Mouse (Mus musculus) C2C12 (cell line): ENCODE measurements at regions not wholly inside any gene's neighbourhood (a gene's known extent, or its start where the extent isn't known, plus 50 kb on each side); places are given as distances from the start of the nearest gene placed in this dataset.

Source experiments
- CEBPB ChIP-seq: IDR thresholded peaks from one replicate; pipeline ENCODE4 v1.6.1; 2011; ENCODE audit warnings: low read depth, mild to moderate bottlenecking, control low read depth, moderate library complexity
- CTCF ChIP-seq: IDR thresholded peaks from one replicate; pipeline ENCODE4 v1.5.1; 2011; ENCODE audit not compliant: control insufficient read depth, insufficient read depth, insufficient read length
- FOSL1 ChIP-seq: IDR thresholded peaks from one replicate; pipeline ENCODE4 v1.8.0; 2011; ENCODE audit warnings: mild to moderate bottlenecking, low read length; ENCODE audit not compliant: poor library complexity, insufficient read depth, severe bottlenecking
- MAX ChIP-seq: IDR thresholded peaks from one replicate; pipeline ENCODE4 v1.6.1; 2011; ENCODE audit warnings: mild to moderate bottlenecking, control low read depth
- MYOD1 ChIP-seq: IDR thresholded peaks from one replicate; pipeline ENCODE4 v1.6.1; 2011; ENCODE audit warnings: low read depth; ENCODE audit not compliant: control insufficient read depth, insufficient read length
- MYOG ChIP-seq: IDR thresholded peaks from one replicate; pipeline ENCODE4 v1.6.1; 2011; ENCODE audit not compliant: control insufficient read depth, insufficient read length; ENCODE audit errors: extremely low read depth
- USF1 ChIP-seq: IDR thresholded peaks from one replicate; pipeline ENCODE4 v1.6.1; 2011; ENCODE audit warnings: low read depth, mild to moderate bottlenecking, control low read depth, moderate library complexity

GRCm38 (mm10) chr9:79173036-79173435 is 545.6 kb downstream of the Col12a1 start:
- no peak for TF ChIP-seq MYOG
- TF ChIP-seq CTCF = no peak
- no peak for TF ChIP-seq MAX
- TF ChIP-seq MYOD1 = no peak
- TF ChIP-seq USF1 = no peak
- no peak for TF ChIP-seq CEBPB
- TF ChIP-seq FOSL1 = no peak
